Mouse (Mus musculus) E14TG2a.4 (cell line): ENCODE measurements around the gene Myoz2.

Source experiments
- CTCF ChIP-seq: conservative IDR thresholded peaks from 2 replicates; pipeline ENCODE4 v1.5.1; 2014; ENCODE audit warnings: low read length
- NANOG ChIP-seq: IDR thresholded peaks from 2 replicates; pipeline ENCODE4 v1.6.1; 2014; ENCODE audit warnings: borderline replicate concordance, low read length, mixed read lengths
- POU5F1 ChIP-seq: IDR thresholded peaks from 2 replicates; pipeline ENCODE4 v1.6.1; 2014; ENCODE audit warnings: low read length, borderline replicate concordance

DNA sequence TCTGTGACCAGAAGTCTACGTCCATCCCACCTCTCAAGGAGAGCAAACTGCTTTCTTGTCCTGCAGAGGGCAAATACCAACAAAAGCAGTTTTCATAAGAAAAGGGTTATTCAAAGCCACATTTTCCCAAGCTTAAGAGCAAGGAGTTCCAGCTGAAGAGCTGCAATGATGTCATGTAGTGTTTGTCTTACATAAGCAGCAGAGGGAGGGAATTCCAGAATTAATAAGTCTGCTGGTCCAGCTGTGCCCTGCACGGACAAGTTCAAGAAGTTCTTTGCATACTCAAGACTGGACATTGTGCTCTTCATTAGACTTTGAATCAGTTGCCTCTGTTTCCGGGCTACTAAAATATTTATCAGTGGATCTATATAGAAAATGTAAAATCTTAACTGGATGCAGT lies 33.8 kb downstream of the Myoz2 start:
- TF ChIP-seq CTCF (no peak), NANOG (no peak), POU5F1 (no peak)
